Mouse (Mus musculus) liver, adult (tissue): ENCODE results near the gene Ndufb8.

Source experiments
- GATA4 ChIP-seq: IDR thresholded peaks from 2 replicates; pipeline ENCODE4 v1.6.1; 2014; ENCODE audit warnings: mild to moderate bottlenecking, low read length; ENCODE audit not compliant: insufficient replicate concordance

The Ndufb8 gene

DNA sequence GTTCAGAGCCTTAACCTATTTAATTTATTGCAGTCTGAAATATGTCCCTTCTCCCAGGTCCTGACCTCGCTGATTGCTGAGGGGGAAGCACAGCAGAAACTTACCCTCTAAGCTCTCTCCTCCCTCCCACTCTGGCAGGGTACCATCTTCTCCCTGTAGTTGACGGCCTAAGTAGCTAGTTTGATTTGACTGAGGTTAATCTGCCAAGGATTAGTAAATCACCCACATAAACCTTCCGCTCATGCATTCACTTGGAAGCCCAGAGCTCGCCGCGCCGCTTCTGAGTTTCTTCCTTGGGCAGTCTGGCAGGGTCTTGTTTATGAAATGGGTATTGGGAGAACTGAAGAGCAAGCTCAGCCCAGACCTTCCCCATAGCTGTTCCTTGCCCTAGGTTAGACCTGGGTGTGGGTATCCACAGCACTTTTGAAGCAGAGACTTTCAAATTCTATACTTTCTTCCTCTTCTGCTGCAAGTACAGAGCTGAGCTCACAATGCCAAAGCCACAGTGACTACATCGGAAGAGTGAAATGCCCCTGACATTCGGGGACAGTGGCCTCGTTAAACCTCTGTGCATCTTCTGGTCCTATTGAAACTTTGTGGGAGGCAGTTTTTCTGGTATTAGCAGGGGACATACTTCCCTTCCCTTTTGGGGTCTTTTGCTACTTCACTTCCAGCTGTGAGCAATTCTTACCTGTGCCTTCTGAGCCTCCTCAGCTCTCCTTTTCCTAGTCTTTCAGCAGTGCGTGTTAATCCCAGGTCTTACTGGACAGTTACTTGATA, 42.0 kb downstream of the Ndufb8 start:
- TF ChIP-seq GATA4, result no peak

DNA sequence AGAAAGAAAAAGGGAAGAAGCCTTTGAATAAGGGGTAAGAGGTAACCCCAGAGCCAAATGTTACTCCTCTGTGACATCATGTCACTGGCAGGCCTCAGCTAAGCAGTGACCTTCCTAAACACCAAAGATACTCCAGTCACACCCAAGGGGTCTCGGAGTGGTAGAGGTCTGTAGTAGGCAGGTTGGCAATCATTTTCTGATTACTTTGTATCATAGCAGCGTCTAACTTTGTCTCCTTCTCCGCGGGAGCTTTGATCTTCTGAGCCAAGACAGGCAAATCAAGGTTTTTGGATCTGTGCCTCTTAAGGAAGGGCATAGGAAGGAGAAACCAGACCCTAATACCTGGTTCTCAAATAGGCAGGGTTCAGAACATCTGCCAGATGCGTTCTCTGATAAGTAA, 42.6 kb downstream of the Ndufb8 start:
- TF ChIP-seq GATA4, result no peak

DNA sequence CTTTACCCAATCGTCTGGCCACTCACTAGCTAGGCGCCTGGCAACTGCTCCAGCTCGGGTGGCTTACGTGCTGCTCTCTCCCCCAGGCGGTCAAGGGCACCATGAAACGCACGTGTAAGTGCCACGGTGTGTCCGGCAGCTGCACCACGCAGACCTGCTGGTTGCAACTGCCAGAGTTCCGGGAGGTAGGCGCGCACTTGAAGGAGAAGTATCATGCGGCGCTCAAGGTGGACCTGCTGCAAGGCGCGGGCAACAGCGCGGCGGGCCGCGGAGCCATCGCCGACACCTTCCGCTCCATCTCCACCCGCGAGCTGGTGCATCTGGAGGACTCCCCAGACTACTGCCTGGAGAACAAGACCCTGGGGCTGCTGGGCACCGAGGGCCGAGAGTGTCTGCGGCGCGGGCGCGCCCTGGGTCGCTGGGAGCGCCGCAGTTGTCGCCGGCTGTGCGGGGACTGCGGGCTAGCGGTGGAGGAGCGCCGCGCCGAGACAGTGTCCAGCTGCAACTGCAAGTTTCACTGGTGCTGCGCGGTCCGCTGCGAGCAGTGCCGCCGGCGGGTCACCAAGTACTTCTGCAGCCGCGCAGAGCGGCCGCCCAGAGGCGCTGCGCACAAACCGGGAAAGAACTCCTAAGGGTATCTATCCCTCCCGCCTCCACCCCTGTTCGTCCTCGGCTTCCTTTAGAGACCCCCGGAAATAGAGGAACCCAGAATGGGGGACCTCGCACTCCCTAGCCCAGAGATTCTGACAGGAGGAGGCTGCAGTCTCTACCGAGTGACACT, 43.6 kb downstream of the Ndufb8 start:
- no peak for TF ChIP-seq GATA4

DNA sequence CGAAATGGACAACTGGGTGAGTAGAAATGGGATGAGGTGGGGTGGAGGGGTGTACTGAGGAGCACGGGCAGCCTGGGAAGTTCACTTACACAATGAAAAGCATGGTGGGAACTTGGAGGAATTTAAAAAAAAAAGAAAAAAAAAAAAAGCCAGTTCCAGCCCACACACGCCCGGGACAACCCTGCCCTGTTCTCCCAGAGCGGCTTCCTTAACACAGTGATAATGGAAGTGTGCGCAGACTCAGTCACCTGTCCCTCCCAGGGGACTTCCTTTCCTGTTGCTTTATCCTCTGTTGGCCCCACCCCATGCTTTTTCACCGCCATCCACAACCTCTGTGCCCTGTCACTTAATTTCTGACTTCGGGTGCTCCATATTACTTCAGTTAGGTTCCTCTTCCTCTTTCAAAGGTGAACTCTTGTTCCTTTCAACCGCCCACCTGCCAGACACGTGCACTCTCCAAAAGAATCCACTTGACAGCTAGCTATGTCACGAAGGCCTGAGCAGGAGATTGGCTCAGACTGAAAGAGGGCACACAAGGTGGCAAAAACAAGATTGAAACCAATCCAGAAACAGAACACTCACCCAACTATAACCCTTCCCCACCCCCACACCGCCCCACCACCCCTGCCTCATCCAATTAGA, 44.6 kb downstream of the Ndufb8 start:
- no peak for TF ChIP-seq GATA4

DNA sequence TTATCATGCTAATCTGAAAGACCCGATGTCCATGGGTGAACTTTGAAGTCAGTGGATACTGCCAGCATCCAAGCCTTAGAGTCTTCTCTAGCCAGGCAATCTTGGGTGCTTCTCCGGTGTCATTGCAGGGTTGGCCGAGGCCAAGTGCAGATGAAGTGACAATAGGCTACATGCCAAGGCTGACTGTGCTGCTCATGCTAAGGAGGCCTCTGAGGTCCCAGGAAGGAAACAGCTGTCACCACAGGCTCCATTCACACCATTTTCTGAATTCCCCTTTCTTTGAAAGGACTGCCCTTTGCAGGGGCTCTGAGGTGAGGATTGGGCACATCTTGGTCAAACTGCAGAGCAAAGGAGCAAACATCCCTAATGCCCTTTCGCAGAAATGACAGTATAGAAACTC, 52.5 kb downstream of the Ndufb8 start:
- no peak for TF ChIP-seq GATA4

DNA sequence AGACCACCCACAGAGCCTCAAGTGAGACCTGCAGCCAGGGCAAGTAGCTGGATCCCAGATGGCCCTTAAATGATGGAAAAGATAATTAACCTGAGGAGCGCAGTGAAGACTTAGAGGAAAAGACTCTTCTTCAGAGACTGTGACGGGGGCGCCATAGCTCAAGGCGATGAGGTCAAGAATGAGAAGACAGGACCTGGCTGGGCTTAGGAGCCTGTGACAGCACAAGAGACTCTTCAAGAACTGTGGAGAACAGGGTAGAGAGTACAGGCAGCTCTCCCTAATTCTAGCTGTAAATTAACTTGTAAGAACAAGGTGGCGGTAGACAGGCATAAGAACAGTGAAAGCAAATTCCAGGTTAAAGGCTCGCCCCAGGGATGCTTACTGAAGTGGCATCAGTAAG, 53.3 kb downstream of the Ndufb8 start:
- TF ChIP-seq GATA4, result no peak

DNA sequence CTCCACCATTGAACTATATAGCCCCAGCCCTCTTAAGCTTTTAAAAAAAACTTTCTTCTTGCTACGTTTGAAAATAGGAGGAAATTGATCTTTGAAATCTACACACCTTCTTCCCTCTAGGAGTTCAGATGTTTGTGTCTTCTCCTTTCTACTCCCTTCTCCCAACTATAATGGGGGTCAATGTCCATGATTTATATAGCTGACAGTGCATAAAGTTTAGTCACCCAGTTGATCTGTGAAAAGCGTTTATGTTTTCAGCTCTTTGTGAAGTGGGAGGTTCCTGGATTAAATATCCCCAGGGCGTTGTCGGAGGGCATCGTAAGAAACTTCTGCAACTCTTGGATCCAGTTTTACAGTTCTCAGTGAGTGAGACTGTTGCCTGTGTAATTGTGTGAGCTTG, 55.0 kb downstream of the Ndufb8 start:
- no peak for TF ChIP-seq GATA4

DNA sequence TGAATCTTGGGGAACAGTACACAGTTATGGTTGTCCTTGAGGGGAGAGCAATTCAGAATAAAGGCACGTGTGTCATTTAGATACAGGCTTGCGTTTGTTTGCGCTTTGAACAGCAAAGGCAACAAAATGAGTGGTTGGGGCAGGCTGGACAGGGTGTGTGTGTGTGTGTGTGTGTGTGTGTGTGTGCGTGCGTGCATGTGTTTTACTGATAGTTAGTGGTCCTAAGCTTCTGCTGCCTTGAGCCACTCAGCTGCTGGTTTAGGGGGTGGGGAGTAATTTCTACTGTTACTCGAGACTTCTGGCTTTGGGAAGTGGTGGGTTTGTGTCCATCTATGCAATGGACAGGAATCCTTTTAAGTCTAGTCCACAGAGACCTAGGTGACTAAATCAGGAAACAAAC, 56.3 kb downstream of the Ndufb8 start:
- no peak for TF ChIP-seq GATA4
